Mouse (Mus musculus) liver, embryonic 14 days (tissue): Measurements from ENCODE around the gene Ltb4r1. TPM values are rescaled to one million over a fixed set of nuclear protein-coding genes. Genes with fewer than 3 reads are reported as not detected.

Experiments used
- polyA plus RNA-seq: library from polyadenylated mRNA; depleted of rRNA; stranded (reverse); fragments of >200 nt; gene quantifications from 2 replicates; pipeline ENCODE4 v1.2.3, GENCODE M21; 2012; rRNA removed

Gene Ltb4r1
- 2.2 and 3.1 TPM in 2 replicates for polyA plus RNA-seq

DNA sequence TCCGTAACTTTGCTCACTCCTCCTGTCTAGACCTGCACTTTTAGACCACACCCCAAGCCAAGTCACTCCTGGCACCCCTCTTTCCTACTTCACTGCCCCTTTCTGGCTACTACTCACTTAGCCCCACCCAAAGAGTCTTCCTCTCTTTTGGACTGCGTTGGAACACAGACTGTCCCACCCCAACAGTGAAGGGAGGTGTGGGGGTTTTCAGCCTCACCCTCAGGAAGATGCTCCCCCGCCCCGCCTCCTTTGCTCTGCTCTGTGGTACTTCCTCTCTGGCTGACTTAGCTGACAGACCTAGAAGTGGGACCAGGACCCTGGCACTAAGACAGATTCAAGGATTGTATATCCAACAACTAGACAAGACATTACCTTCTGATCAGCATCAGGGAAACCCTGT, at the start of gene Ltb4r1:
Ltb4r1 (plus strand) TSS at position 267 of the 400 bp plus-strand sequence.

DNA sequence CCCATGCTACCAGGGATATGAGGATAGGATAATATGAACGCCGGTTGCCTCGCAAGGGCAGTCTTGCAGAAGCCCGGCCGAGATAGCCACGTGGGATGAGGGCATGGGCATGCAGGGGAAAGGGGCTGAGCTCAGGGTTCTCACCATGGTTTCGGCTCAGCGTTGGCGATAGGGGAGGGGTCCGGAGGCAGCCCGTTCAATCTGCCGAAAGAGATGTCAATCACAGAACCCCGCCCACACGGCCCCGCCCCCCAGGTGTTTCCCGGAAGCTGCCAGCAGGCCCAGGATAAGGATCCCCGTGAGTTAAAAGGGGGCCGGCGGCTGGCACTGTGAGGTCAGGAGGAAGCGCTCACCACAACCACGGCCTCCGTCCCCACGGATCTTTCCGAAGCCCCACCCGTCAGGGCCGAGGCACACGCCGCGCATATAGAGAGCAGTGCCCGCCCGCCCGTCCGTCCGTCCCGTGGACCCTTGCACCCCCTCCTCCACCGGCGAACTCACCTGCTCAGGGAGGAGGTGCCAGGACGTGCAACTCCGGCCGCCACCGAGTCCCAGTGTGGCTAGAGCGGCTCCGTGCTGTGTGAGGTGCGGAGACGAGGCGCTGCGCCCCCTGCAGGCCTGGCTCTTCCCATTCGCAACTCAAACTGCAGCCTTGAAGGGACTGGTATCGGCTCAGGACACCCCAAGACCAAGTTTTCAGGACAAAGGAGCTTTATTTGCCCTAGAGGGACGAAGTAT, 43.9 kb upstream of the Ltb4r1 start, which contains the start of gene Rabggta:
Rabggta (minus strand) TSS at position 564 of the 738 bp plus-strand sequence.

DNA sequence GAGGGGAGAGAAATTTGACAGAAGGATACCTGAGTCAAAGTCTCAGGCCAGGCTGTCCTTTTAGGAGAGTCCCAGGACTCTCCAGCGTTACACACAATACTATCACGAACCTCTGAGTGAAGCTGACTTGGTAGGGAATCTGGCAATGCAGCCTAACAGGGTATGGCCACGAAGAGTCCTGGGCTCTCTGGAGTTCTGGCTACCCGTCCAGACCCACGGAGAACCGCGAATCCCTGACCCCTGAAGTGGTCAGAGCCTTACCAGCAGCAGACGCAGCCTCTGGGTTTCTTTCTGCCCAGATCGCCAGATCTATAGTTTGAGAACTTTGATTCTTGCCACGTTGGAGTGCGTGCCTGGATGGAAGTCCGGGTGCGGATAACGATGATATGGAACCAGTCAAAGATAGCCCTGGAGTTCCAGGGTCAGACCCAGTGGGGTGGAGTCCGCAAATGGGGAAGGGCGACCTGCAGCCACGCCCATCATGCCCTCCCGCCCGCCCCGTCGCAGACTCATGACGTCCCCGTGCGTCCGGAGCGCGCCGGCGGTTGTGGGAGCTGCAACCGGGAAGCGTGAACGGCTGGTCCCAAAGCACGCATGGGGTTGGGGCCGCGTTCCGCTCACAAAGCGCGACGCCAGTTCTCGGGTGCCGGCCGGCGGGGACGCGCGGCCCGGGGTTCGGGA, 20.4 kb upstream of the Ltb4r1 start, which contains the start of the genes Dhrs1 and Nop9:
Dhrs1 (minus strand) TSS at position 511 of the 681 bp plus-strand sequence.
Nop9 (plus strand) TSS at position 514 of the 681 bp plus-strand sequence.

DNA sequence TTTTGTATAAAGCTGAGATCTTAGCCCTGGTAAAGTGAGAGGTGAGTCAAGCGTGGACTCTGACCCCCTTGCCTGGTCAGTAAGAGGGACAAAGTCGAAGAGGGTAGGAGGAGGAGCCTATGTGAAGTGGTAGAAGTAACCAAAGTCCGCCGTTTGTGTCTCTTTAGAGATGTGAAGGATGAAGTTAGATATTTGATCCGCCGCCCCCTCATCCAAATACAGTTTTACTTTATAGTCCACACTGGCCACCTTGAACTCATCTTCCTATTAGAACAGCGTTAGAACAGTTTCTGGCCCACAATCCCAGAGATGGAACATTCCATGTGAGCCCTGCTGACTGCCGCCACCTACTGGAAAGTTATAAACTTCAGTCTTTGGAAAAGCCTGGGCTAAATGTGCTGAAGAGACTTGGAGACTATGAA, 7.4 kb upstream of the Ltb4r1 start, which contains the start of gene Cideb:
Cideb (minus strand) TSS at position 96 of the 422 bp plus-strand sequence.

DNA sequence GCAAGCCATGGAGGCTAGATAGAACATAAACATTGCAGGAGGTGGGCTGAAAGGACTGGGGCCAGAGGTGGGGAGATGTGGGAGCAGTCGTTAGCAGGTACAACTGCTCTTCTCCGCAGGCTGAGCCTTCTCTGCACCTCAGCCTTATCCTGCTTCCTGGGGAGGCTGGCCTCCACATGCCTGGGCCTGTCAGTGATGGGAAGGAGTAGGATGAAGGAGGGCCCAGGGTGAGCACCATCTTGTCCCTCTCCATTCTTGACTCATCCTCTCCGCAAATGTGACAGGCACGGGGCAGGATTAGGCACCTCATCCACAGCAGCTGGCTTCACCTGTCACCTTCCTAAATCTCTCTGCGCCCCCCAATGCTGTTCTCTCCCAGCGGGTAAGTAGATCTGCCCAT, 4.6 kb upstream of the Ltb4r1 start, which contains the start of gene Ltb4r2:
Ltb4r2 (plus strand) TSS at position 266 of the 400 bp plus-strand sequence.

DNA sequence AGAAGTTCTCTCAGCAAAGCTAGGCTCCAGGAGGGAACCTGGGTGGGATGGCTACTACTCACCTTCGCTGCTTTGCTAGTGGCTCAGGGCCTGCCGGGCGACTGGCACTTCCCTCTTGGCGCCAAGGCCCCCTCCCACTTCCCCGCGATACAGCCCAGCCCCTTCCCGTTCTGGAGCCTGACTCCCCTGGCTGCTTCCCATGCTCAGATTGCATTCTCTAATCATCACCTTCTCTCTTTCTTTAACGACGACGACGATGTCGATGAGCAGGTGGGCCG, 18.1 kb downstream of the Ltb4r1 start, which contains the start of gene Adcy4:
Adcy4 (minus strand) TSS at position 138 of the 278 bp plus-strand sequence.

DNA sequence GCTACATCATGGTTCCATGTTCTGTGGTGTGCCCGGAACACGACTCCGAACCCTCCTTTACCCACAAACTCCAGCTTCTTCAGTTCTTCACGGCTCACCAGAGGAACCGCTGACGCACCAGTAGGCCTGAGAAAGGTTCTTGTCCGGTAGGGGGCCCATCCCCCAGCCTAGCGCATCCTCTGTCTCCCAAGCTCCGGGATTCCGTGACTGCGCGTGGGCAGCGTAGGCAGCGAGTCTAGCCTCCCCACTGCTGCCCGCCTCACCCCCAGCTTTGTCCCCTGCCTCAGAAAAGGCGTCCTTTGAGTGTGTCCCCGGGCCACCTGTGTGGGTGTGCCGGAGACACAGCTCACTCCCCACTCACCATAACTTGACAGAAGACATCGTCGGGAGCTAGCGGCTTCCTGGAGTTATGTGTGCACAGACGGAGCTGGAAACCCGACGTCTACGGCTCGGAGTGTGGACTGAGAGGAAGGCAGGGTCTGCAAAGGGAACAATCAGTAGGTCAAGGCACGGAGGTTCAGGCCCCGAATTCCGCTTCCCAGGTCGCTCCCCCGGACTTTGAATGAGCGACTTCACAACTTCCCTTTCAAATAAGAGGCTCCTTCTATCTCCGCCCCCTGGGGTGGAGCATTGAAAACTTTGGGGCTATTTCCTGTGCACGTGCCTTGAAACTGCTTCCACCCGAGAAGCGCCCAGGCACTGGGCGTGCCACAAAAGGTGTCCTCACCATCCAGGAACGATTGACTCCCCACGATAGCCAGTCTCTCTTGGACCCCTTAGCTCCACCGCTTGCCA, 22.7 kb downstream of the Ltb4r1 start, which contains the start of gene Ripk3:
Ripk3 (minus strand) TSS at position 610 of the 795 bp plus-strand sequence.

Other genes starting within 250 kb of the Ltb4r1 start
- gene Nrl, start 241.0 kb upstream of the Ltb4r1 start, polyA plus RNA-seq = 0.01 TPM in 1 of 2 replicates, not detected in the other
- gene Pck2, start 225.7 kb upstream of the Ltb4r1 start, polyA plus RNA-seq = 21.6 and 22.1 TPM in 2 replicates
- gene Dcaf11, start 206.0 kb upstream of the Ltb4r1 start, polyA plus RNA-seq = 29.4 and 35.9 TPM in 2 replicates
- gene A730061H03Rik, start 205.6 kb upstream of the Ltb4r1 start, polyA plus RNA-seq = 0.76 and 0.83 TPM in 2 replicates
- gene Fitm1, start 190.3 kb upstream of the Ltb4r1 start, polyA plus RNA-seq = 0.20 and 0.69 TPM in 2 replicates
- 49.6 and 57.9 TPM in 2 replicates for gene Psme1, start 187.8 kb upstream of the Ltb4r1 start, polyA plus RNA-seq
- 17.8 and 19.8 TPM in 2 replicates for gene Emc9, start 180.7 kb upstream of the Ltb4r1 start, polyA plus RNA-seq
- 63.6 and 64.0 TPM in 2 replicates for gene Psme2, start 174.8 kb upstream of the Ltb4r1 start, polyA plus RNA-seq
- gene Rnf31, start 174.3 kb upstream of the Ltb4r1 start, polyA plus RNA-seq = 5.9 and 7.5 TPM in 2 replicates
- 17.6 and 23.7 TPM in 2 replicates for gene Irf9, start 162.4 kb upstream of the Ltb4r1 start, polyA plus RNA-seq
- gene Rec8, start 147.9 kb upstream of the Ltb4r1 start, polyA plus RNA-seq = 1.7 and 2.1 TPM in 2 replicates
- gene Ipo4, start 130.0 kb upstream of the Ltb4r1 start, polyA plus RNA-seq = 24.1 TPM in 2 replicates
- 1.5 and 1.6 TPM in 2 replicates for gene Gm49378, start 128.1 kb upstream of the Ltb4r1 start, polyA plus RNA-seq
- gene Tm9sf1, start 122.2 kb upstream of the Ltb4r1 start, polyA plus RNA-seq = 25.0 and 29.3 TPM in 2 replicates
- 0.35 and 0.44 TPM in 2 replicates for gene Tssk4, start 115.8 kb upstream of the Ltb4r1 start, polyA plus RNA-seq
- gene Mdp1, start 105.5 kb upstream of the Ltb4r1 start, polyA plus RNA-seq = 14.2 and 15.2 TPM in 2 replicates
- gene Gmpr2, start 94.0 kb upstream of the Ltb4r1 start, polyA plus RNA-seq = 13.3 and 16.5 TPM in 2 replicates
- gene Nedd8, start 93.8 kb upstream of the Ltb4r1 start, polyA plus RNA-seq = 177 and 195 TPM in 2 replicates
- gene Tinf2, start 84.1 kb upstream of the Ltb4r1 start, polyA plus RNA-seq = 15.3 and 17.8 TPM in 2 replicates
- gene Tgm1, start 52.0 kb upstream of the Ltb4r1 start, polyA plus RNA-seq = 2.4 and 2.5 TPM in 2 replicates
- gene Rabggta, start 43.7 kb upstream of the Ltb4r1 start, polyA plus RNA-seq = 10.6 and 12.3 TPM in 2 replicates
- 27.6 and 31.2 TPM in 2 replicates for gene Dhrs1, start 20.3 kb upstream of the Ltb4r1 start, polyA plus RNA-seq
- 12.2 and 15.0 TPM in 2 replicates for gene Nop9, start 20.3 kb upstream of the Ltb4r1 start, polyA plus RNA-seq
- 36.1 and 38.6 TPM in 2 replicates for gene Cideb, start 7.5 kb upstream of the Ltb4r1 start, polyA plus RNA-seq
- gene Ltb4r2, start 4.5 kb upstream of the Ltb4r1 start, polyA plus RNA-seq = 0.57 and 0.65 TPM in 2 replicates
- gene Adcy4, start 18.1 kb downstream of the Ltb4r1 start, polyA plus RNA-seq = 0.86 and 0.99 TPM in 2 replicates
- gene Ripk3, start 22.9 kb downstream of the Ltb4r1 start, polyA plus RNA-seq = 12.6 and 15.4 TPM in 2 replicates
- gene Nfatc4, start 57.2 kb downstream of the Ltb4r1 start, polyA plus RNA-seq = 0.71 and 1.5 TPM in 2 replicates
- 1.6 and 1.7 TPM in 2 replicates for gene Nynrin, start 88.0 kb downstream of the Ltb4r1 start, polyA plus RNA-seq
- 0.10 and 0.16 TPM in 2 replicates for gene Cbln3, start 118.4 kb downstream of the Ltb4r1 start, polyA plus RNA-seq
- gene Khnyn, start 119.0 kb downstream of the Ltb4r1 start, polyA plus RNA-seq = 7.3 and 8.4 TPM in 2 replicates
- 5.3 and 6.1 TPM in 2 replicates for gene Sdr39u1, start 134.3 kb downstream of the Ltb4r1 start, polyA plus RNA-seq
- gene Cma1, start 178.7 kb downstream of the Ltb4r1 start, polyA plus RNA-seq = 0.07 and 0.12 TPM in 2 replicates
- gene Cma2, start 185.0 kb downstream of the Ltb4r1 start, polyA plus RNA-seq = not detected in 2 replicates